Mouse (Mus musculus): Measurements from ENCODE around the gene Clic4.

DNA sequence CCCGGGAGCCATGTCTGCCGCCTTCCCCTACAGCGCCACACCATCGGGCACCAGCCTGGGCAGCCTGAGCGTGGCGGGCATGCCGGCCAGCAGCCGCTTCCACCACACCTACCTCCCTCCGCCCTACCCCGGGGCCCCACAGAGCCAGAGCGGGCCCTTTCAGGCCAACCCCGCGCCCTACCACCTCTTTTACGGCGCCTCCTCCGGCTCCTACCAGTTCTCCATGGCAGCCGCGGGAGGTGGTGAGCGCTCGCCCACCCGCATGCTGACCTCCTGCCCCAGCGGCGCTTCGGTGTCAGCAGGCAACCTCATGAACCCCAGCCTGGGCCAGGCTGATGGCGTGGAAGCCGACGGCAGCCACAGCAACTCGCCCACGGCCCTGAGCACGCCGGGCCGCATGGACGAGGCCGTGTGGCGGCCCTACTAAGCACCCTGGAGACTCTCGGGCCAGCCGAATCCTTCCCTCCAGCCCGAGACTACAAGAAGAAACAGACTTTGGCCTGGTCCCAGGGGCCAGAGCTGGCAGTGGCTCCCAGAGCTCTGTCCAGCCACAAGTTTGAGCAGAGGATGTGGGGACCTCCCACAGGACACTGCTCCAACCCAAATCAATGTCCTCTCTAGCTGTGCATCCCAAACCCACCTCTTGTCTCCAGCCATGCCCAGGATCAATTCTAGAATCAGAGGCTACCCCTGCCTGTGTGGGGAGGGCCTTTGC lies 97.1 kb downstream of the Clic4 start:
- TF ChIP-seq CTCF (IDR thresholded peaks at IDR 0.05; ENCODE audit: control insufficient read depth, insufficient read depth, insufficient read length), result no peak
- TF ChIP-seq FOSL1 (IDR thresholded peaks at IDR 0.05; ENCODE audit: insufficient read depth, low read length, poor library complexity, severe bottlenecking), result no peak

Measured in C2C12 (cell line).